Mouse (Mus musculus) liver, embryonic 14.5 days (tissue): ENCODE data around the gene Park7. TPM values are rescaled to one million over a fixed set of nuclear protein-coding genes. Genes with fewer than 3 reads are reported as not detected.

ENCODE experiments used
- ATAC-seq: fragments of 200-750 bp; cut with Nextera tagmentation; 2 replicates; pipeline ENCODE4 v1.8.0; 2017; ENCODE audit warnings: moderate number of reproducible peaks, mild to moderate bottlenecking, moderate library complexity; ENCODE audit not compliant: insufficient read depth
- DNase-seq, 3 experiments: peaks; one replicate each; pipeline ENCODE4 v3.0.0-alpha.2; 2012 to 2013; ENCODE audit warnings: low read depth in 3 of 3, low spot score in 3 of 3
- H3K27ac ChIP-seq: fragments of 300-500 bp; sonication (generic); 2 replicates; pipeline ENCODE4 v1.5.1; 2014; ENCODE audit warnings: moderate library complexity, mild to moderate bottlenecking, control low read depth, inconsistent platforms
- H3K27me3 ChIP-seq: fragments of 300-500 bp; sonication (generic); 2 replicates; pipeline ENCODE4 v1.6.1; 2014; ENCODE audit warnings: mild to moderate bottlenecking, low read length, moderate library complexity; ENCODE audit not compliant: control insufficient read depth, insufficient read depth
- H3K36me3 ChIP-seq: fragments of 300-500 bp; sonication (generic); replicated peaks from 2 replicates; pipeline ENCODE4 v1.6.1; 2014; ENCODE audit warnings: low read depth; ENCODE audit not compliant: control insufficient read depth, insufficient read depth
- H3K4me1 ChIP-seq, 2 experiments: fragments of 200-500 bp in 1 of 2; fragments of 300-500 bp in 1 of 2; sonication (generic) in 1 of 2; replicated peaks; 2 replicates each; pipeline ENCODE4 v1.6.1; 2012 to 2014; ENCODE audit warnings: antibody characterized with exemption in 1 of 2, inconsistent platforms in 1 of 2, low read length in 1 of 2; ENCODE audit not compliant: control insufficient read depth in 2 of 2, insufficient read depth in 2 of 2
- H3K4me2 ChIP-seq: fragments of 300-500 bp; sonication (generic); 2 replicates; pipeline ENCODE4 v1.6.1; 2014; ENCODE audit warnings: low read depth, mild to moderate bottlenecking, control low read depth, moderate library complexity
- H3K4me3 ChIP-seq, 2 experiments: fragments of 200-500 bp in 1 of 2; fragments of 300-500 bp in 1 of 2; sonication (generic) in 1 of 2; 2 replicates each; pipeline ENCODE4 v1.5.1; 2012 to 2014; ENCODE audit warnings: low read depth in 2 of 2, low read length in 2 of 2, mild to moderate bottlenecking in 2 of 2, control low read depth in 1 of 2, inconsistent platforms in 1 of 2, moderate library complexity in 1 of 2; ENCODE audit not compliant: insufficient read depth in 1 of 2
- H3K9ac ChIP-seq: fragments of 300-500 bp; sonication (generic); replicated peaks from 2 replicates; pipeline ENCODE4 v1.6.1; 2014; ENCODE audit warnings: mild to moderate bottlenecking, control low read depth, moderate library complexity
- H3K9me3 ChIP-seq: fragments of 300-500 bp; sonication (generic); 2 replicates; pipeline ENCODE4 v1.6.1; 2016; ENCODE audit warnings: low read length, mixed read lengths; ENCODE audit not compliant: control insufficient read depth
- CTCF ChIP-seq: IDR thresholded peaks from 2 replicates; pipeline ENCODE4 v1.5.1; 2016; ENCODE audit warnings: antibody characterized with exemption, low read depth, control low read depth
- EP300 ChIP-seq: IDR thresholded peaks from 2 replicates; pipeline ENCODE4 v1.6.1; 2016; ENCODE audit warnings: antibody characterized with exemption, low read depth
- whole genome bisulfite sequencing: fragments of 180-500 bp; shearing (Covaris S2); extraction: QIAGEN DNeasy Blood & Tissue Kit; methylation state at CpG from one replicate; pipeline ENCODE4 v1.1.7; 2014; ENCODE audit not compliant: insufficient replicate concordance; 5-methylcytosine and 5-hydroxymethylcytosine counted together
- polyA plus RNA-seq, 2 experiments: library from polyadenylated mRNA; depleted of rRNA in 1 of 2; stranded (reverse) in 1 of 2; unstranded in 1 of 2; fragments of >200 nt; fragmentation: Nextera tagmentation in 1 of 2; extraction: Ambion mirVana in 1 of 2; gene quantifications; 2 replicates each; pipeline versions ENCODE4 v1.2.1 to v1.2.3; 2012 to 2014

Park7 gene
- polyA plus RNA-seq, 2 experiments = 180 to 263 TPM

- Histone ChIP-seq H3K9me3 (no peaks in the 10 kb centered on the region), H3K36me3 (no peaks in the 10 kb centered on the region), H3K27me3 (peaks cover 17% of the 10 kb centered on the region), H3K4me1 (peaks cover 0 to 4% of the 10 kb centered on the region in 2 experiments; a peak in 2 of 4 replicates), H3K9ac (no peak overlapping the region), H3K4me3 (no peak overlapping the region), H3K4me2 (no peak overlapping the region), H3K27ac (no peak overlapping the region)
- DNase-seq (no peak), ATAC-seq (no peak)
- TF ChIP-seq EP300 = no peak
- TF ChIP-seq CTCF = no peak
- WGBS = 66% methylated on average over 8 of the region's 8 CpGs
Measured at GRCm38 (mm10) chr4:150852045-150852444, 62.2 kb downstream of the Park7 start.

- Histone ChIP-seq H3K9ac (no peak overlapping the region), H3K4me3 (no peak overlapping the region), H3K27me3 (peaks cover 13% of the 10 kb centered on the region), H3K9me3 (no peaks in the 10 kb centered on the region), H3K4me1 (peaks cover 0 to 4% of the 10 kb centered on the region in 2 experiments; a peak in 2 of 4 replicates), H3K27ac (no peak overlapping the region), H3K4me2 (no peak overlapping the region), H3K36me3 (no peaks in the 10 kb centered on the region)
- 74% methylated on average over 4 of the region's 4 CpGs for WGBS
- ATAC-seq (no peak), DNase-seq (no peak)
- TF ChIP-seq EP300 = no peak
- TF ChIP-seq CTCF = no peak
Measured at GRCm38 (mm10) chr4:150850893-150851292, 63.3 kb downstream of the Park7 start.

GRCm38 (mm10) chr4:150849964-150850363, 64.3 kb downstream of the Park7 start:
- no peak overlapping the region for H3K9ac ChIP-seq
- no peaks in the 10 kb centered on the region for H3K36me3 ChIP-seq
- no peak for ATAC-seq
- TF ChIP-seq CTCF (no peak; the same call in 1 of the 2 replicates), EP300 (no peak)
- 59% methylated on average over 10 of the region's 10 CpGs for WGBS
- H3K4me2 ChIP-seq = no peak overlapping the region
- H3K4me1 ChIP-seq = peaks cover 0 to 4% of the 10 kb centered on the region in 2 experiments; a peak in 2 of 4 replicates
- no peak overlapping the region for H3K27ac ChIP-seq
- H3K9me3 ChIP-seq = no peaks in the 10 kb centered on the region
- H3K4me3 ChIP-seq = no peak overlapping the region
- no peak for DNase-seq
- H3K27me3 ChIP-seq = peaks cover 4% of the 10 kb centered on the region

Other genes with a start within 250 kb of the Park7 start
- 11.3 and 12.6 TPM in 2 replicates for gene Errfi1, start 60.5 kb downstream of the Park7 start, polyA plus RNA-seq (2012; rRNA removed)
- gene Errfi1, start 60.5 kb downstream of the Park7 start, polyA plus RNA-seq (2014; fragmentation: Nextera tagmentation; extraction: Ambion mirVana) = 23.1 and 26.1 TPM in 2 replicates
- 0.08 and 0.10 TPM in 2 replicates for gene Tnfrsf9, start 125 bp upstream of the Park7 start, polyA plus RNA-seq (2012; rRNA removed)
- gene Tnfrsf9, start 125 bp upstream of the Park7 start, polyA plus RNA-seq (2014; fragmentation: Nextera tagmentation; extraction: Ambion mirVana) = not detected in 2 replicates
- not detected in 2 replicates for gene Uts2, start 82.7 kb upstream of the Park7 start, polyA plus RNA-seq (2012; rRNA removed)
- gene Uts2, start 82.7 kb upstream of the Park7 start, polyA plus RNA-seq (2014; fragmentation: Nextera tagmentation; extraction: Ambion mirVana) = not detected in 2 replicates
- 2.2 and 2.3 TPM in 2 replicates for gene Per3, start 130.2 kb upstream of the Park7 start, polyA plus RNA-seq (2012; rRNA removed)
- gene Per3, start 130.2 kb upstream of the Park7 start, polyA plus RNA-seq (2014; fragmentation: Nextera tagmentation; extraction: Ambion mirVana) = 2.4 and 2.9 TPM in 2 replicates
- 17.9 and 24.7 TPM in 2 replicates for gene Vamp3, start 143.5 kb upstream of the Park7 start, polyA plus RNA-seq (2012; rRNA removed)
- 11.0 and 14.0 TPM in 2 replicates for gene Vamp3, start 143.5 kb upstream of the Park7 start, polyA plus RNA-seq (2014; fragmentation: Nextera tagmentation; extraction: Ambion mirVana)
- not detected in 2 replicates for gene Gm13090, start 175.1 kb upstream of the Park7 start, polyA plus RNA-seq (2012; rRNA removed)
- gene Gm13090, start 175.1 kb upstream of the Park7 start, polyA plus RNA-seq (2014; fragmentation: Nextera tagmentation; extraction: Ambion mirVana) = not detected in 2 replicates